Mouse (Mus musculus) liver, adult 2 months (tissue): ENCODE results near the gene Vmn2r109.
"Not testable (repeated sequence)": the region's sequence is repeated elsewhere in the genome, so short reads cannot be mapped to it uniquely, and the experiment has no call there.

ENCODE experiments used
- CTCF ChIP-seq: fragments of 200-500 bp; IDR thresholded peaks from 2 replicates; pipeline ENCODE4 v1.5.1; 2011; ENCODE audit warnings: low read depth, low read length, control low read depth
- POLR2A ChIP-seq: fragments of 200-500 bp; IDR thresholded peaks from 2 replicates; pipeline ENCODE4 v1.6.1; 2011; ENCODE audit warnings: low read length, control low read depth; ENCODE audit not compliant: insufficient read depth; ENCODE audit errors: extremely low read depth

GRCm38 (mm10) chr17:20508247-20508646, 56.3 kb downstream of the Vmn2r109 start:
- not testable (repeated sequence) for TF ChIP-seq POLR2A, CTCF
